Mouse (Mus musculus) adrenal gland, adult 8-10 months (tissue): Measurements from ENCODE around the gene Paxip1. TPM values are rescaled to one million over a fixed set of nuclear protein-coding genes. Genes with fewer than 3 reads are reported as not detected.

ENCODE experiments used
- DNase-seq: peaks from one replicate; pipeline ENCODE4 v3.0.0; 2022
- total RNA-seq, 4 experiments: library from RNA; stranded (reverse); gene quantifications; 2 replicates each; pipeline ENCODE4 v1.2.4; 2022

Paxip1 gene
- total RNA-seq, 4 experiments from 2014 or later: 25.3 to 35.3 (median 27.8) TPM

DNA sequence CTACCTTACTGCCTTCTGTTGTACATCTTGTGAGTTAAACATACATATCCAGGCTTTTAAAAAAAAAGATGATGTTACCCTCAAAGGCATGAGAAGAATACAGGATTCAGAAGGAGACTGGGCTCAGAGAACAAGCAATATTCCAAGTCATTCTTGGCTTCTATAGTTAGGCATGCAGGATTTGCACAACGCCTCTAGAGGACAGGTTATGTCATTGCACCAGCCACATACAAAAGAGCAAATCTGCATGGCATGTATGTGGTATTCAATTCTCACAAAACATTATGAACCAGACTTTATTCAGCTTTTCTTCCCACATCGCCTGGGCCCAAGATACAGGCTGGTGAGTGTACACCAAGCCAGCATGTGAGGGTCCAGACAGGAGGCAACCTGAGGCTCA is 67.0 kb downstream of the Paxip1 start:
- no peak for DNase-seq

DNA sequence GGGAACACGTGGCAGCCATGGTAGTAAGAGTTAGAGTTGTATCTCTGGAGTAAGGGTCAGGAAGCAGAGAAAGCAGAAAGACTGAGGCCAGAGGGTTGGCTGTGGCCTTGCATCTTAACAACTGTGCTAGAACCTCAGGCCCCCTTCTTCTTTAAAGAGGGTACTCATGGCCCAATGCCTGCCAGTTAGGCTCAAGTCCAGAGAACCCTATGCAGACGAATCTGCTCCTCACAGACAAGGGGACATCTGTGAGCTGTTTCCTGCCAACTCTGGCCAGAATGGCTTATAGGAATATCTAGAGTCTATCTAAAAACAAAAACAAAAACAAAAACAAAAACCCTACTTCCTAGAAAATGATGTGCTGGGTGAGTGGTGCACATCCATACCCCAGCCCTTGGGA is 72.2 kb downstream of the Paxip1 start:
- no peak for DNase-seq

DNA sequence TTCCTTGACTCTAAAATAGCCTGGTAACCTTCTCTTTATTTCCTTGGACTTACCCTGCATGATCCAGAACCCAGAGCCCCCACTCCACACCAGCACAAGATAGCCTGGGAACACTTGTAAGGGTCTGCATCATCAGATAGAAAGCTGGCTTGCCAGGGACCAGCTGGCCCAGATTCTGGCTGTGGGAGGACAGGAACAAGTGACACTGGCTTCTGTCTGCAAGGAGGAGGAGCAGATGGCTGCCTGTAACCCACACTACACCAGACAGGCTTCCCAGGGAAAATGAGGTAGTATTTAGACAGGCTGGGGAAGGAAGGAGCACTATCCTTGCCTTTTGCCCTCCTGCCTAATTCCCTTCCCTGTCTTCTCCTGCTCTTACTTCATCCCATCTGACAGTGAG is 74.2 kb downstream of the Paxip1 start:
- DNase-seq: no peak

DNA sequence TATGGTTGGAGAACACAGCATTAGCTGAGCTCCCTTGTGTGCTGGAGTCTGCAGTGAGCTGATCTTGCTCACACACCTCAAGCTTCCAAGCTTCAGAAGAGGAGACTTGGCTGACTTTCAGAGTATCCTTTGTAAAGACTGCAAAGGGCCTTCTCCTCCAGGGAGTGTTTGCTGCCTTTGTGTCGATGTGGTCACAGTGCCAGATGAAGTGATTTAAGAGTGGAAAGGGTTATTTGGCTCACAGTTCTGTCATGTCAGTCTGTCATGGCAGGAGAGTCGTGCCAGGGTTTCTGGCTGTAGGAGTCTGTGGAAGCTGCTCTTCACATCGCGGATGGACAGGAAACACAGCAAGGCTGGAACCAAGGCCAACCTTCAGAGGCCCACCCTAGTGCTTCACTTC is 75.5 kb downstream of the Paxip1 start:
- no peak for DNase-seq

DNA sequence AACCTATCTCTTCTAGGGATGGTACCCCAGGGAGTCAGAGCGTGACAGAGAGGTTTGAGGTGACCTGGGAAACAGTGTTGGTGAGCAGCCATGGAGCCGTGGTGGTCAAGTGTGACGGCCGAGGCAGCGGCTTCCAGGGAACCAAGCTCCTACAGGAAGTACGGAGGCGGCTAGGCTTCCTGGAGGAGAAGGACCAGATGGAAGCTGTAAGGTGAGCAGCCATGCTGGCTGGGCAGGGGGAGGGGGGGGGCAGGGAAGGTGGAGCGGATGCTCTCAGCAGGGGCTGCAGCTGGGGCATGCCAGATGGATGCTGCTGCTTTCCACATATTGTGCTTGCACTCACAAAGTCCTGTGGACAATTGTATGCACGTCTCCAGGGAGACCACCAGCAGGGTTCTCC is 77.1 kb downstream of the Paxip1 start:
- no peak for DNase-seq

DNA sequence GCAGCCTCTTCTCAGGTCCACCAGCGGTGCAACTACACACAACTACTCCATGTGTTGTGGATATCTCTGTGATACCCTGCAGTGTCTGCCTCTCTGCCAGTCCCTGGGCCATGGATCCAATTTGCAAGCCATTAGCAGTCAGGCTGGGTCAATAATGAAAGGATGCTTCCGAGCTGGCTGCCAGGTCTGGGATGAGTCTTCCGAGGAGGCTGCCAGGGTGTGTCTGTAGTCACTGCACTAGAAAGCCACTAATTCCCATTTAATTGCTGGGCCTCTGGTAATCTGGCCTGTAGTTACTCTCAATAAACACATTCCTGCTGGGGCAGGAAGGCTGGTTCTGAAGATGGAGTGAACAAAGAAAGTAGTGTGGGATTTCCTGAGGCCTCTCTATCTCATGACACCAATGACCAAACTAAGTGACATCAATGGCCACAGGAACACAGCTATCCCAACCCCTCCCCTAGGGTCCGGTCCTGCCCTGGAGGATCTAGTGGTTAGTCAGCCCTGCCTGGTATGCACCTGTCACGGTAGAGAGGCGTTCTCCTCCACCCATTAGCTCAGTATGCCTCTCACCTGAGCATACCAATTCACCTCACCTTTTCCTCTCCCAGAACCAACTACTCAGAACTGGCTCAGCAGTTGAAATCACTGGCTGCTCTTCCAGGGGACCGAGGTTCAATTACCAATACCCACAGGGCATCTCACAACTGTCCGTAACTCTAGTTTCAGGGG is 79.9 kb downstream of the Paxip1 start:
- no peak for DNase-seq

DNA sequence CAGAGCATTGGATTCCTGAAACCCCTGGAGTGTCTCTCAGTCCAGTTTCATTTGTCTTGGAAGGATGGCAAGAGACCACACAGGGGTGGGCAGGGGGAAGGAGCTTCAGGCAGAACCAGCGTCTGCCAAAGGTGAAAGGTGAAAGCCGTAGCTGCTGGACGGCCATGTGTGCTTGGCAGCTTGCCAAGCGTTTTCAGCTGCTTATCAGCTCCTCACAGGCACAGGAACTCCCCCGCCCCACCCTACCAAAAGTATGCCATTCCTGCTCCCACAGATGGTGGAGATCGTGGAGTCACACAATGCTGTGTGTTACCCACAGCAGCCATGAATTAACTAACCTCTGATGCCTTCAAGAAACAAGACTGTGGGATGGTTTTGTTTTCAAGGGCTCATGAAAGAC is 83.3 kb downstream of the Paxip1 start:
- DNase-seq: no peak

DNA sequence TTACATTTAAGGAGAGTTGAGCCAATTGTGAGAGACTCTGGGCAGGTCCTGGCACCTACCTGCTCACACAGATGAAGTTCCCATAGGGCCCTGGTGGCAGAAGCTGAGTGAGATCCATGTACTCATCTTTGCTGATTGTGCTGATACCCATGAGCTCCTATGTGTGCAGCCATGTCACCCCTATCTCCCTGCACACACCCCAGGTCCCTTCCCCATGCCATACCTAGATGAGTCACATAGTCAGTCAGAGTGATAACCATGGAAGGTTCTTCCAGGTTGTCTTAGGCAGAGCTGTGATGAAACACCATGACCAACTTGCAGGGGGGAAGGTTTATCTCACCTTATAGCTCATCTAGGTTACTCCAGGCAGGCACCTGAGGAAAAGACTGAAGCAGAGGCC is 84.2 kb downstream of the Paxip1 start:
- no peak for DNase-seq

DNA sequence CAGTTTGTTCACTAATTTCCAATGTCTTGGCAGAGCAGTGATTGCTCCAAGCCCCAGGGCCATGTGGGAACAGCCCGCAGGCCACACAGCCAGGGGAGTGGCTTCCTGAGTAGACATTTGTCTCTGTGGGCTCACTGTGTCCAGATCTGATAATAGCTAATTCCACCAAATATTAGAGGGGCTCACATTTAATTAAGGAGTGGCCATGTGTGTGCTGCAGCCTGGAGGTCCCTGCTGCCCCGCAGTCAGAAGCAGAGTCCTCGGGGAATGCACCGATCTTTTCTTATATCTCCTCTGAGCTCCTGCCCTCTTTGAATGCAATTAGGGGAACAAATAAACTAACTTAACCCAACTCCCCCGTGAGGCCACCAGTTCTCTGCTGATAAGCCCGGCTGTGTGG is 84.9 kb downstream of the Paxip1 start:
- DNase-seq: no peak

DNA sequence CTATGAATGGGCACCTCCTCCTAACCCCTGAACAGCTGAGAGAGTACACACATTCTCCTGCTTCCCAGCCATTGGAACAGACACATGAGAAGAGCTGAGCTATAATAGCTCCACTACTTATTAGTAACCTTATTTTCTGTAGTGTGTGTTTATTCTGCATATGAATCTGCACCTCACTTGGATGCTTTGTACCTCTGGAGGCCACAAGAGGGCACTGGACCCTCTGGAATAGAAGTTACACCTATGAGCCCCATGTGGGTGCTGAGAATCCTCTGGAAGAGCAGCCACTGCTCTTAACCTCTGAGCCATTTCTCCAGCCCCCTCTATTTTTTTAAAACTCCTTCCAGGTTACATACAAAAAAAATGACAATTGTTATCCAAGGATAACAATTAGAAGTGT is 86.5 kb downstream of the Paxip1 start:
- no peak for DNase-seq

DNA sequence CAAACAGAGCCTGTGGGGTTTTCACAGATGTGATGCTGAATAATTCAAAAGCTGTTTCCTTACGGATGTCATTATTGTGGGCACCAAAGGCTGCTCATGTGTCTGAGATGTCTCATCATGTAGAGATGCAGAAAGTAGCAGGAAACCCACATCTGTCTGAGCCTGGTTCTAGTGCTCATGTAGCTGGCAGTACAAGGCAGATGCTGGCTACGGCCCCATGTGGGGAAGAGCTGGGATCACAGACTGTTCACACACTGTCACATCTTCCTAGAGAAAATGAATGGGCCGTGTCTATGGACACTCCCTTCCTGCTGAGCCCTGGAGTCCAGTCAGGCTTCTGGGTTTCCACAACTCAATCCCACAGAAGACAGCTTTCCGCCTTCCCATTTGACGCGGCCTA is 89.0 kb downstream of the Paxip1 start:
- DNase-seq: no peak

Other genes starting within 250 kb of the Paxip1 start
- gene Htr5a, start 50.5 kb upstream of the Paxip1 start, total RNA-seq: not detected